Mouse (Mus musculus) neural tube, embryonic 12.5 days (tissue): ENCODE measurements at regions not wholly inside any gene's neighbourhood (a gene's known extent, or its start where the extent isn't known, plus 50 kb on each side); places are given as distances from the start of the nearest gene placed in this dataset.

Source experiments
- ATAC-seq: fragments of 200-750 bp; cut with Nextera tagmentation; 2 replicates; pipeline ENCODE4 v1.8.0; 2017; ENCODE audit warnings: low read depth, mild to moderate bottlenecking, moderate TSS enrichment, moderate library complexity; ENCODE audit not compliant: low FRiP score
- H3K27ac ChIP-seq: fragments of 300-500 bp; sonication (generic); 2 replicates; pipeline ENCODE4 v1.5.1; 2016
- H3K27me3 ChIP-seq: fragments of 300-500 bp; sonication (generic); replicated peaks from 2 replicates; pipeline ENCODE4 v1.6.1; 2016; ENCODE audit warnings: mild to moderate bottlenecking
- H3K36me3 ChIP-seq: fragments of 300-500 bp; sonication (generic); 2 replicates; pipeline ENCODE4 v1.6.1; 2016; ENCODE audit warnings: mild to moderate bottlenecking
- H3K4me1 ChIP-seq: fragments of 300-500 bp; sonication (generic); 2 replicates; pipeline ENCODE4 v1.6.1; 2016
- H3K4me2 ChIP-seq: fragments of 300-500 bp; sonication (generic); replicated peaks from 2 replicates; pipeline ENCODE4 v1.6.1; 2016; ENCODE audit warnings: mild to moderate bottlenecking
- H3K4me3 ChIP-seq: fragments of 300-500 bp; sonication (generic); 2 replicates; pipeline ENCODE4 v1.5.1; 2016
- H3K9ac ChIP-seq: fragments of 300-500 bp; sonication (generic); 2 replicates; pipeline ENCODE4 v1.6.1; 2016; ENCODE audit warnings: mild to moderate bottlenecking
- H3K9me3 ChIP-seq: fragments of 300-500 bp; sonication (generic); 2 replicates; pipeline ENCODE4 v1.6.1; 2016; ENCODE audit warnings: mild to moderate bottlenecking
- whole genome bisulfite sequencing: fragments of 180-500 bp; shearing (Covaris S2); methylation state at CpG from one replicate; pipeline ENCODE4 v1.1.7; 2016; 5-methylcytosine and 5-hydroxymethylcytosine counted together

- H3K4me2 ChIP-seq: no peak overlapping the region
- WGBS: 76% methylated on average over 9 of the region's 9 CpGs
- no peaks in the 10 kb centered on the region for H3K4me1 ChIP-seq
- no peak overlapping the region for H3K9ac ChIP-seq
- no peaks in the 10 kb centered on the region for H3K9me3 ChIP-seq
- no peak for ATAC-seq
- H3K27me3 ChIP-seq: no peaks in the 10 kb centered on the region
- H3K4me3 ChIP-seq: no peak overlapping the region
- no peak overlapping the region for H3K27ac ChIP-seq
- no peaks in the 10 kb centered on the region for H3K36me3 ChIP-seq
These were observed 423.9 kb upstream of the Jarid2 start for GRCm38 (mm10) chr13:44305134-44305991.

- ATAC-seq: no peak
- no peaks in the 10 kb centered on the region for H3K27me3 ChIP-seq
- H3K4me2 ChIP-seq: no peak overlapping the region
- no peak overlapping the region for H3K4me3 ChIP-seq
- H3K27ac ChIP-seq: no peak overlapping the region
- no peak overlapping the region for H3K9ac ChIP-seq
- 90% methylated on average over 15 of the region's 15 CpGs for WGBS
- H3K36me3 ChIP-seq: no peaks in the 10 kb centered on the region
- H3K4me1 ChIP-seq: no peaks in the 10 kb centered on the region
- no peaks in the 10 kb centered on the region for H3K9me3 ChIP-seq
These were observed 422.8 kb upstream of the Jarid2 start for GRCm38 (mm10) chr13:44306275-44307050.

- no peak for ATAC-seq
- WGBS: 70% methylated on average over 12 of the region's 13 CpGs
- no peaks in the 10 kb centered on the region for H3K36me3 ChIP-seq
- no peaks in the 10 kb centered on the region for H3K27me3 ChIP-seq
- H3K4me3 ChIP-seq: no peak overlapping the region
- no peak overlapping the region for H3K9ac ChIP-seq
- H3K9me3 ChIP-seq: no peaks in the 10 kb centered on the region
- H3K4me1 ChIP-seq: no peaks in the 10 kb centered on the region
- no peak overlapping the region for H3K27ac ChIP-seq
- no peak overlapping the region for H3K4me2 ChIP-seq
These were observed 421.0 kb upstream of the Jarid2 start for GRCm38 (mm10) chr13:44308227-44308626.

- H3K27me3 ChIP-seq: no peaks in the 10 kb centered on the region
- H3K27ac ChIP-seq: no peak overlapping the region
- no peaks in the 10 kb centered on the region for H3K36me3 ChIP-seq
- 95% methylated on average over 6 of the region's 6 CpGs for WGBS
- ATAC-seq: no peak
- H3K4me2 ChIP-seq: no peak overlapping the region
- no peak overlapping the region for H3K4me3 ChIP-seq
- peaks cover 3% of the 10 kb centered on the region; the same call in 1 of the 2 replicates for H3K4me1 ChIP-seq
- H3K9me3 ChIP-seq: no peaks in the 10 kb centered on the region
- no peak overlapping the region for H3K9ac ChIP-seq
These were observed 417.0 kb upstream of the Jarid2 start for GRCm38 (mm10) chr13:44312237-44312636.

- peaks cover 6% of the 10 kb centered on the region; the same call in 1 of the 2 replicates for H3K4me1 ChIP-seq
- ATAC-seq: no peak
- H3K4me2 ChIP-seq: no peak overlapping the region
- H3K9ac ChIP-seq: no peak overlapping the region
- H3K27ac ChIP-seq: no peak overlapping the region
- WGBS: 51% methylated on average over 13 of the region's 13 CpGs
- no peak overlapping the region for H3K4me3 ChIP-seq
- H3K36me3 ChIP-seq: no peaks in the 10 kb centered on the region
- H3K9me3 ChIP-seq: no peaks in the 10 kb centered on the region
- H3K27me3 ChIP-seq: no peaks in the 10 kb centered on the region; the same call in 1 of the 2 replicates
These were observed 412.4 kb upstream of the Jarid2 start for GRCm38 (mm10) chr13:44316747-44317446.

GRCm38 (mm10) chr13:44317596-44317995, 411.7 kb upstream of the Jarid2 start:
- ATAC-seq: no peak
- Histone ChIP-seq H3K27me3 (no peaks in the 10 kb centered on the region; the same call in 1 of the 2 replicates), H3K4me3 (no peak overlapping the region), H3K4me2 (no peak overlapping the region), H3K36me3 (no peaks in the 10 kb centered on the region), H3K4me1 (peaks cover 6% of the 10 kb centered on the region; the same call in 1 of the 2 replicates), H3K27ac (no peak overlapping the region), H3K9me3 (no peaks in the 10 kb centered on the region), H3K9ac (no peak overlapping the region)
- WGBS: 68% methylated on average over 8 of the region's 8 CpGs

- Histone ChIP-seq H3K9me3 (no peaks in the 10 kb centered on the region), H3K27me3 (no peaks in the 10 kb centered on the region; the same call in 1 of the 2 replicates), H3K4me1 (peaks cover 6% of the 10 kb centered on the region; the same call in 1 of the 2 replicates), H3K4me2 (no peak overlapping the region), H3K36me3 (no peaks in the 10 kb centered on the region), H3K4me3 (no peak overlapping the region), H3K27ac (no peak overlapping the region), H3K9ac (no peak overlapping the region)
- WGBS: 91% methylated on average over 9 of the region's 9 CpGs
- no peak for ATAC-seq
These were observed 410.2 kb upstream of the Jarid2 start for GRCm38 (mm10) chr13:44319101-44319500.

- 93% methylated on average over 9 of the region's 9 CpGs for WGBS
- Histone ChIP-seq H3K27me3 (no peaks in the 10 kb centered on the region; the same call in 1 of the 2 replicates), H3K4me3 (no peak overlapping the region), H3K4me2 (no peak overlapping the region), H3K4me1 (peaks cover 6% of the 10 kb centered on the region; the same call in 1 of the 2 replicates), H3K36me3 (no peaks in the 10 kb centered on the region), H3K27ac (no peak overlapping the region), H3K9me3 (no peaks in the 10 kb centered on the region), H3K9ac (no peak overlapping the region)
- no peak for ATAC-seq
These were observed 409.8 kb upstream of the Jarid2 start for GRCm38 (mm10) chr13:44319511-44319910.

- no peak for ATAC-seq
- H3K9me3 ChIP-seq: no peaks in the 10 kb centered on the region
- no peak overlapping the region for H3K9ac ChIP-seq
- H3K4me3 ChIP-seq: no peak overlapping the region
- H3K27ac ChIP-seq: no peak overlapping the region
- 92% methylated on average over 4 of the region's 4 CpGs for WGBS
- no peaks in the 10 kb centered on the region; the same call in 1 of the 2 replicates for H3K27me3 ChIP-seq
- H3K4me2 ChIP-seq: no peak overlapping the region
- peaks cover 6% of the 10 kb centered on the region; the same call in 1 of the 2 replicates for H3K4me1 ChIP-seq
- H3K36me3 ChIP-seq: no peaks in the 10 kb centered on the region
These were observed 409.0 kb upstream of the Jarid2 start for GRCm38 (mm10) chr13:44320311-44320710.

- 75% methylated on average over 16 of the region's 16 CpGs for WGBS
- Histone ChIP-seq H3K36me3 (no peaks in the 10 kb centered on the region), H3K27me3 (no peaks in the 10 kb centered on the region; the same call in 1 of the 2 replicates), H3K27ac (no peak overlapping the region), H3K9ac (no peak overlapping the region), H3K4me3 (no peak overlapping the region), H3K4me1 (peaks cover 6% of the 10 kb centered on the region; the same call in 1 of the 2 replicates), H3K9me3 (no peaks in the 10 kb centered on the region), H3K4me2 (no peak overlapping the region)
- ATAC-seq: no peak
These were observed 408.2 kb upstream of the Jarid2 start for GRCm38 (mm10) chr13:44321009-44321596.

- no peaks in the 10 kb centered on the region for H3K36me3 ChIP-seq
- H3K4me1 ChIP-seq: no peaks in the 10 kb centered on the region
- 89% methylated on average over 8 of the region's 8 CpGs for WGBS
- H3K9me3 ChIP-seq: no peaks in the 10 kb centered on the region
- no peak for ATAC-seq
- no peak overlapping the region for H3K4me2 ChIP-seq
- H3K9ac ChIP-seq: no peak overlapping the region
- H3K27me3 ChIP-seq: no peaks in the 10 kb centered on the region
- no peak overlapping the region for H3K4me3 ChIP-seq
- H3K27ac ChIP-seq: no peak overlapping the region
These were observed 400.9 kb upstream of the Jarid2 start for GRCm38 (mm10) chr13:44328416-44328815.
